9 mouse cellular contexts compared by ENCODE assay signal in the genomic region with DNA sequence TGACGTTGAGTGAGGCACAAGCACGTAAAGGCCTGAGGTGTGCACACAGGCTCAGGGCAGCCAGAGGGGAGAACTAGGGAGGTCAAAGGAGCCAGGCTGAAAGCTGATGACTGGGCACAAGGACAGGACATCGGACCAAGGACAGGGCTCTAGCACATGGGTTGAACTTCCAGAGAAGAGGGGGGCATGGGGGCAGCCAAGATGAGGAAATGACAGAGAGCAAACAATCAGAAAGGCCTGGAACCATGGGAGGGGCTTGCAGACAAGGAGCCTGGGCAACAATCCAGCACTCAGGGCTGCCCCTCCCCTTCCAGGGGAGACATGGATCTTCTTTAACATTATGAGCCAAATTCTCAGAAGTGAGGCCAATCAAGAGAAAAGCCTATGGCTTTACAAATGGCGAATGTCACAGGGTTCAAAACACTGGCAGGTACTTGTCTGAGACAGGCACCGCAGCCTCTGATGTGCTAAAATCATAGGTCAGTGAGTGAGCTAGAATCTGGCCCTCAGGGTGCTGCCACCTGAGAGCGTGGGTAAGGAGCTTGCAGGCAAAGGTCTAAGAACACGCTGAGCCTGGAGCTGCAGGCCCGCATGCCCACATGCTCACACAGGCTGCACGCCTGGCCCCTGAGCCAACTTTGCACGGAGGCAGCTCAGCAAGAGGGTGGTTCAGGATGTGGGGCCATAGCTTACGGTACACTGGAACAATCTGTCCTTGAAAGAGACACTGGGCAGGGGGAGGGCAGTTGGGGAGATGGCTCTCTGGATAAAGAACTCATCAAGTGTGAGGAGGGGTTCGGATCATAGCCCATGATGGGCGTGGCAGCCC. TPM values are rescaled to one million over a fixed set of nuclear protein-coding genes. Genes with fewer than 3 reads are reported as not detected.
A peak's percentile ranks its signal among the peaks of the same experiment; 100 is the strongest.
DNase-seq lines count a peak whose midpoint lies in the region; ATAC-seq lines count a peak whose summit lies in the region.
"Had no signal": no experiment of that assay in that cellular context is flagged by ENCODE, and none has a peak within 500 bp of the region (broad histone marks: within the 10 kb centered on the region; RNA-seq: fewer than 3 reads in every experiment).

No protein-coding gene starts in this region.

- H3K4me3 ChIP-seq in forebrain, embryonic 13.5 days: no peak overlapping the region

- no peaks in the 10 kb centered on the region for H3K9me3 ChIP-seq in forebrain, embryonic 13.5 days (replicated peaks)

- no peak overlapping the region for H3K4me2 ChIP-seq in forebrain, embryonic 13.5 days

- DNase-seq in cerebellum, postnatal 14 days: peak; percentile 54 to 58
- DNase-seq in cerebellum, postnatal 4 days (ENCODE audit: low spot score in 2 of 2): no peak
- peak; percentile 68 for DNase-seq in ovary, postnatal 36 days (ENCODE audit: low spot score)
- no peak for DNase-seq in ovary, postnatal 14 days (ENCODE audit: low spot score)
- peak; percentile 85 to 88 for DNase-seq in kidney, postnatal 25 days
- DNase-seq in testis, postnatal 14 days (ENCODE audit: low spot score): peak; percentile 47
- no peak for DNase-seq in thymus, postnatal 36 days

- no peaks in the 10 kb centered on the region for H3K27me3 ChIP-seq in forebrain, embryonic 13.5 days

- no peak overlapping the region for H3K9ac ChIP-seq in forebrain, embryonic 13.5 days

- ATAC-seq in forebrain, embryonic 13.5 days: no peak
- ATAC-seq: forebrain, embryonic 16.5 days had no signal

- WGBS in forebrain, embryonic 13.5 days: 85% methylated on average over 13 of the region's 13 CpGs

- peaks cover 50% of the 10 kb centered on the region for H3K36me3 ChIP-seq in forebrain, embryonic 13.5 days (ENCODE audit: poor library complexity, severe bottlenecking)

- H3K4me1 ChIP-seq in forebrain, embryonic 13.5 days: no peaks in the 10 kb centered on the region

- H3K27ac ChIP-seq in forebrain, embryonic 13.5 days: no peak overlapping the region

RNA-seq across cellular contexts. Expression of a gene that starts 46.2 kb away (rescaled TPM):
- polyA plus RNA-seq in forebrain, embryonic 13.5 days (2015; fragmentation: Nextera tagmentation; extraction: Ambion mirVana): 33.6 and 37.3 TPM in 2 replicates

RNA-seq across cellular contexts. Expression of a gene that starts 52.3 kb away (rescaled TPM):
- 1.5 and 2.2 TPM in 2 replicates for polyA plus RNA-seq in forebrain, embryonic 13.5 days (2015; fragmentation: Nextera tagmentation; extraction: Ambion mirVana)

Comparison
In these comparisons a context has a peak if more than half of its experiments do, and no peak if none do; other contexts are left out.
1. DNase-seq: peak in cerebellum, postnatal 14 days (2 of 2), ovary, postnatal 36 days (single experiment), kidney, postnatal 25 days (2 of 2) and testis, postnatal 14 days (single experiment); none in cerebellum, postnatal 4 days (0 of 2), ovary, postnatal 14 days (single experiment) and thymus, postnatal 36 days (0 of 2).